In genomic region chr1:182376221-182376620, GRCm38 (mm10) we compare ENCODE assay signal across 10 mouse cellular contexts. TPM values are rescaled to one million over a fixed set of nuclear protein-coding genes. Genes with fewer than 3 reads are reported as not detected.
DNase-seq lines count a peak whose midpoint lies in the region; ATAC-seq and TF ChIP-seq lines count a peak whose summit lies in the region.
"Had no signal": no experiment of that assay in that cellular context is flagged by ENCODE, and none has a peak within 500 bp of the region (broad histone marks: within the 10 kb centered on the region; RNA-seq: fewer than 3 reads in every experiment).

No protein-coding gene starts in this region.

- no peak overlapping the region for H3K9ac ChIP-seq in hindbrain, embryonic 11.5 days (ENCODE audit: low read depth, low read length)
- no peak overlapping the region for H3K9ac ChIP-seq in lung, embryonic 14.5 days
- H3K9ac ChIP-seq: embryonic facial prominence, embryonic 12.5 days had no signal

- no peak overlapping the region for H3K4me3 ChIP-seq in hindbrain, embryonic 11.5 days (ENCODE audit: low read depth, low read length)
- H3K4me3 ChIP-seq in lung, embryonic 14.5 days (ENCODE audit: low read depth, low read length) = no peak overlapping the region
- H3K4me3 ChIP-seq: embryonic facial prominence, embryonic 12.5 days; megakaryocyte, embryonic 14.5 days had no signal

- 26% methylated on average over 8 of the region's 8 CpGs for WGBS in hindbrain, embryonic 11.5 days
- WGBS in lung, embryonic 14.5 days = 24% methylated on average over 8 of the region's 8 CpGs

- H3K4me2 ChIP-seq in hindbrain, embryonic 11.5 days (replicated peaks; ENCODE audit: low read depth, low read length) = no peak overlapping the region
- H3K4me2 ChIP-seq in lung, embryonic 14.5 days = no peak overlapping the region
- H3K4me2 ChIP-seq: embryonic facial prominence, embryonic 12.5 days had no signal

- TF ChIP-seq CTCF in lung, embryonic 14.5 days (IDR thresholded peaks at IDR 0.05; ENCODE audit: low read depth) = peak; percentile 79

- no peaks in the 10 kb centered on the region for H3K9me3 ChIP-seq in hindbrain, embryonic 11.5 days (ENCODE audit: control insufficient read depth, low read length)
- no peaks in the 10 kb centered on the region for H3K9me3 ChIP-seq in lung, embryonic 14.5 days (ENCODE audit: low read depth, low read length)
- H3K9me3 ChIP-seq: embryonic facial prominence, embryonic 12.5 days; megakaryocyte, embryonic 14.5 days had no signal

- no peaks in the 10 kb centered on the region for H3K36me3 ChIP-seq in hindbrain, embryonic 11.5 days (ENCODE audit: control insufficient read depth, insufficient read depth, low read length)
- H3K36me3 ChIP-seq in lung, embryonic 14.5 days (ENCODE audit: insufficient read depth) = no peaks in the 10 kb centered on the region
- H3K36me3 ChIP-seq: embryonic facial prominence, embryonic 12.5 days had no signal

- DNase-seq in layer of hippocampus, adult 11-12 months (ENCODE audit: low spot score) = peak; percentile 43
- no peak for DNase-seq in layer of hippocampus, adult 9-11 months
- peak; percentile 83 for DNase-seq in MN1 (ENCODE audit: low spot score)
- DNase-seq in hindbrain, embryonic 11.5 days (ENCODE audit: low spot score) = peak; percentile 74
- DNase-seq in lung, embryonic 14.5 days = peak; percentile 91
- peak; percentile 87 for DNase-seq in retina, embryonic 14.5 days (ENCODE audit: low spot score)
- no peak for DNase-seq in spleen, adult 12 weeks (ENCODE audit: low spot score)

- H3K27me3 ChIP-seq in hindbrain, embryonic 11.5 days (ENCODE audit: control insufficient read depth, insufficient read depth, low read length) = no peaks in the 10 kb centered on the region
- H3K27me3 ChIP-seq in lung, embryonic 14.5 days (ENCODE audit: insufficient read depth, low read length) = no peaks in the 10 kb centered on the region
- H3K27me3 ChIP-seq: embryonic facial prominence, embryonic 12.5 days had no signal

- no peak overlapping the region for H3K27ac ChIP-seq in hindbrain, embryonic 11.5 days (ENCODE audit: low read depth, low read length)
- no peak overlapping the region for H3K27ac ChIP-seq in lung, embryonic 14.5 days (ENCODE audit: low read depth)
- H3K27ac ChIP-seq: embryonic facial prominence, embryonic 12.5 days had no signal

- peak; percentile 73 for ATAC-seq in common myeloid progenitor, adult 5-6 weeks (replicated peaks; ENCODE audit: low read depth, poor library complexity, severe bottlenecking)
- peak; percentile 67; the same call in 1 of the 2 replicates for ATAC-seq in hindbrain, embryonic 11.5 days (ENCODE audit: low FRiP score)
- ATAC-seq in lung, embryonic 14.5 days (ENCODE audit: insufficient read depth) = peak; percentile 38; the same call in 1 of the 2 replicates

- H3K4me1 ChIP-seq in hindbrain, embryonic 11.5 days (replicated peaks; ENCODE audit: control insufficient read depth, insufficient read depth, low read length) = no peaks in the 10 kb centered on the region
- no peaks in the 10 kb centered on the region for H3K4me1 ChIP-seq in lung, embryonic 14.5 days (ENCODE audit: insufficient read depth)
- H3K4me1 ChIP-seq: embryonic facial prominence, embryonic 12.5 days had no signal

RNA-seq across cellular contexts. Expression of gene Trp53bp2, which starts 32.8 kb away (rescaled TPM):
- 8.6 and 9.6 TPM in 2 replicates for total RNA-seq in common myeloid progenitor, adult 5-6 weeks (2017)
- 28.0 and 30.3 TPM in 2 replicates for polyA plus RNA-seq in hindbrain, embryonic 11.5 days (2014; fragmentation: Nextera tagmentation; extraction: Ambion mirVana)
- polyA plus RNA-seq in lung, embryonic 14.5 days (2014; fragmentation: Nextera tagmentation; extraction: Ambion mirVana) = 29.0 and 29.1 TPM in 2 replicates

RNA-seq across cellular contexts. Expression of gene Fbxo28, which starts 34.8 kb away (rescaled TPM):
- 16.3 and 17.8 TPM in 2 replicates for total RNA-seq in common myeloid progenitor, adult 5-6 weeks (2017)
- polyA plus RNA-seq in hindbrain, embryonic 11.5 days (2014; fragmentation: Nextera tagmentation; extraction: Ambion mirVana) = 31.3 and 35.7 TPM in 2 replicates
- 23.1 and 27.2 TPM in 2 replicates for polyA plus RNA-seq in lung, embryonic 14.5 days (2014; fragmentation: Nextera tagmentation; extraction: Ambion mirVana)

Comparison
In these comparisons a context has a peak if more than half of its experiments do, and no peak if none do; other contexts are left out.
1. DNase-seq: peak in layer of hippocampus, adult 11-12 months (single experiment), MN1 (single experiment), hindbrain, embryonic 11.5 days (single experiment), lung, embryonic 14.5 days (single experiment) and retina, embryonic 14.5 days (single experiment); none in layer of hippocampus, adult 9-11 months (single experiment) and spleen, adult 12 weeks (single experiment).
2. Peak in every context shown above with its lines, with median percentiles within 50 percentile points of each other: ATAC-seq.